Mouse (Mus musculus) embryonic facial prominence, embryonic 13.5 days (tissue): ENCODE data around the gene Dennd6a. TPM values are rescaled to one million over a fixed set of nuclear protein-coding genes. Genes with fewer than 3 reads are reported as not detected.
A peak's percentile ranks its signal among the peaks of the same experiment; 100 is the strongest.

Experiments
- ATAC-seq: fragments of 200-750 bp; cut with Nextera tagmentation; 2 replicates; pipeline ENCODE4 v1.8.0; 2017; ENCODE audit warnings: low read depth; ENCODE audit not compliant: insufficient number of reproducible peaks, insufficient read depth, low FRiP score, low TSS enrichment
- H3K27ac ChIP-seq: fragments of 300-500 bp; sonication (generic); 2 replicates; pipeline ENCODE4 v1.5.1; 2015; ENCODE audit warnings: moderate library complexity, mild to moderate bottlenecking, inconsistent platforms
- H3K27me3 ChIP-seq: fragments of 300-500 bp; sonication (generic); 2 replicates; pipeline ENCODE4 v1.6.1; 2015; ENCODE audit warnings: mild to moderate bottlenecking, inconsistent platforms
- H3K36me3 ChIP-seq: fragments of 300-500 bp; sonication (generic); 2 replicates; pipeline ENCODE4 v1.6.1; 2015; ENCODE audit warnings: mild to moderate bottlenecking, inconsistent platforms
- H3K4me1 ChIP-seq: fragments of 300-500 bp; sonication (generic); 2 replicates; pipeline ENCODE4 v1.6.1; 2015; ENCODE audit warnings: inconsistent platforms
- H3K4me2 ChIP-seq: fragments of 300-500 bp; sonication (generic); 2 replicates; pipeline ENCODE4 v1.6.1; 2015; ENCODE audit warnings: moderate library complexity, mild to moderate bottlenecking, inconsistent platforms
- H3K4me3 ChIP-seq: fragments of 300-500 bp; sonication (generic); 2 replicates; pipeline ENCODE4 v1.5.1; 2015; ENCODE audit warnings: mild to moderate bottlenecking, inconsistent platforms
- H3K9ac ChIP-seq: fragments of 300-500 bp; sonication (generic); 2 replicates; pipeline ENCODE4 v1.6.1; 2015; ENCODE audit warnings: mild to moderate bottlenecking, inconsistent platforms
- H3K9me3 ChIP-seq: fragments of 300-500 bp; sonication (generic); 2 replicates; pipeline ENCODE4 v1.6.1; 2016; ENCODE audit warnings: inconsistent platforms
- WGBS: fragments of 180-500 bp; shearing (Covaris S2); methylation state at CpG from one replicate; pipeline ENCODE4 v1.1.7; 2015; ENCODE audit warnings: mixed read lengths; 5-methylcytosine and 5-hydroxymethylcytosine counted together
- polyA plus RNA-seq: library from polyadenylated mRNA; unstranded; fragments of >200 nt; fragmentation: Nextera tagmentation; extraction: Ambion mirVana; gene quantifications from 2 replicates; pipeline ENCODE4 v1.2.1, GENCODE M21; 2015

The Dennd6a gene
- polyA plus RNA-seq, 1 experiment from 2014 or later = 34.3 TPM

- H3K36me3 ChIP-seq = peaks cover 6% of the 10 kb centered on the region
- peak overlapping the region; percentile 95 for H3K4me3 ChIP-seq
- H3K27ac ChIP-seq = no peak overlapping the region
- H3K9ac ChIP-seq = no peak overlapping the region
- H3K4me2 ChIP-seq = peak overlapping the region; percentile 78
- H3K9me3 ChIP-seq = no peaks in the 10 kb centered on the region
- no peaks in the 10 kb centered on the region for H3K27me3 ChIP-seq
- no peak for ATAC-seq
- 71% methylated on average over 6 of the region's 6 CpGs for WGBS
- H3K4me1 ChIP-seq = peaks cover 12% of the 10 kb centered on the region
Observed at GRCm38 (mm10) chr14:26578791-26579191, 5.1 kb downstream of the Dennd6a start.

- H3K27me3 ChIP-seq = no peaks in the 10 kb centered on the region
- peak; percentile 96 for ATAC-seq
- H3K9me3 ChIP-seq = no peaks in the 10 kb centered on the region
- peak overlapping the region; percentile 99 for H3K9ac ChIP-seq
- peak overlapping the region; percentile 95 for H3K4me3 ChIP-seq
- peaks cover 12% of the 10 kb centered on the region for H3K4me1 ChIP-seq
- H3K36me3 ChIP-seq = peaks cover 6% of the 10 kb centered on the region
- under 1% methylated on average over 77 of the region's 79 CpGs for WGBS
- peak overlapping the region; percentile 78 for H3K4me2 ChIP-seq
- H3K27ac ChIP-seq = peak overlapping the region; percentile 98
Observed at GRCm38 (mm10) chr14:26579346-26580343, 6.0 kb downstream of the Dennd6a start.

GRCm38 (mm10) chr14:26583645-26584044 is 10.0 kb downstream of the Dennd6a start:
- Histone ChIP-seq H3K4me3 (no peak overlapping the region), H3K36me3 (peaks cover 6% of the 10 kb centered on the region), H3K9ac (no peak overlapping the region), H3K27me3 (no peaks in the 10 kb centered on the region), H3K4me2 (no peak overlapping the region), H3K9me3 (no peaks in the 10 kb centered on the region), H3K4me1 (peaks cover 20% of the 10 kb centered on the region), H3K27ac (no peak overlapping the region)
- ATAC-seq = no peak
- WGBS = 85% methylated on average over 3 of the region's 3 CpGs

- no peak overlapping the region for H3K27ac ChIP-seq
- H3K4me1 ChIP-seq = peaks cover 9% of the 10 kb centered on the region
- no peak overlapping the region for H3K4me2 ChIP-seq
- no peak overlapping the region for H3K4me3 ChIP-seq
- no peaks in the 10 kb centered on the region for H3K27me3 ChIP-seq
- H3K36me3 ChIP-seq = peaks cover 1% of the 10 kb centered on the region
- no peaks in the 10 kb centered on the region for H3K9me3 ChIP-seq
- no peak overlapping the region for H3K9ac ChIP-seq
- no peak for ATAC-seq
Observed at GRCm38 (mm10) chr14:26587116-26587515, 13.5 kb downstream of the Dennd6a start.

- Histone ChIP-seq H3K27ac (no peak overlapping the region), H3K9me3 (no peaks in the 10 kb centered on the region), H3K36me3 (peaks cover 14% of the 10 kb centered on the region), H3K4me1 (peaks cover 8% of the 10 kb centered on the region), H3K9ac (no peak overlapping the region), H3K27me3 (no peaks in the 10 kb centered on the region), H3K4me3 (no peak overlapping the region), H3K4me2 (no peak overlapping the region)
- ATAC-seq = no peak
Observed at GRCm38 (mm10) chr14:26591353-26591752, 17.7 kb downstream of the Dennd6a start.

GRCm38 (mm10) chr14:26593281-26593895 is 19.7 kb downstream of the Dennd6a start:
- WGBS = 82% methylated on average over 2 of the region's 2 CpGs

GRCm38 (mm10) chr14:26595167-26595566 is 21.5 kb downstream of the Dennd6a start:
- WGBS = 91% methylated on average over 7 of the region's 7 CpGs
- no peak overlapping the region for H3K9ac ChIP-seq
- H3K9me3 ChIP-seq = no peaks in the 10 kb centered on the region
- H3K27ac ChIP-seq = no peak overlapping the region
- no peak for ATAC-seq
- no peak overlapping the region for H3K4me3 ChIP-seq
- H3K27me3 ChIP-seq = no peaks in the 10 kb centered on the region
- peaks cover 39% of the 10 kb centered on the region for H3K36me3 ChIP-seq
- no peaks in the 10 kb centered on the region for H3K4me1 ChIP-seq
- no peak overlapping the region for H3K4me2 ChIP-seq

More at GRCm38 (mm10) chr14:26593281-26593895, 19.7 kb downstream of the Dennd6a start:
- H3K9me3 ChIP-seq = no peaks in the 10 kb centered on the region
- H3K27me3 ChIP-seq = no peaks in the 10 kb centered on the region
- ATAC-seq = no peak
- no peak overlapping the region for H3K4me3 ChIP-seq
- H3K9ac ChIP-seq = no peak overlapping the region
- peaks cover 33% of the 10 kb centered on the region for H3K36me3 ChIP-seq
- no peak overlapping the region for H3K27ac ChIP-seq
- H3K4me2 ChIP-seq = no peak overlapping the region
- H3K4me1 ChIP-seq = no peaks in the 10 kb centered on the region

GRCm38 (mm10) chr14:26595695-26596365 is 22.2 kb downstream of the Dennd6a start:
- H3K4me2 ChIP-seq = no peak overlapping the region
- H3K27ac ChIP-seq = no peak overlapping the region
- no peak for ATAC-seq
- WGBS = 88% methylated on average over 5 of the region's 5 CpGs
- no peak overlapping the region for H3K9ac ChIP-seq
- no peak overlapping the region for H3K4me3 ChIP-seq
- H3K27me3 ChIP-seq = no peaks in the 10 kb centered on the region
- peaks cover 39% of the 10 kb centered on the region for H3K36me3 ChIP-seq
- no peaks in the 10 kb centered on the region for H3K4me1 ChIP-seq
- H3K9me3 ChIP-seq = no peaks in the 10 kb centered on the region

GRCm38 (mm10) chr14:26605354-26605753 is 31.7 kb downstream of the Dennd6a start:
- Histone ChIP-seq H3K4me2 (no peak overlapping the region), H3K27ac (no peak overlapping the region), H3K4me1 (no peaks in the 10 kb centered on the region), H3K27me3 (no peaks in the 10 kb centered on the region), H3K9me3 (no peaks in the 10 kb centered on the region), H3K9ac (no peak overlapping the region), H3K36me3 (peaks cover 59% of the 10 kb centered on the region), H3K4me3 (no peak overlapping the region)
- ATAC-seq = no peak
- 92% methylated on average over 4 of the region's 4 CpGs for WGBS

GRCm38 (mm10) chr14:26609674-26610073 is 36.0 kb downstream of the Dennd6a start:
- Histone ChIP-seq H3K4me2 (no peak overlapping the region), H3K27ac (no peak overlapping the region), H3K4me3 (no peak overlapping the region), H3K27me3 (no peaks in the 10 kb centered on the region), H3K36me3 (peaks cover 71% of the 10 kb centered on the region), H3K9me3 (no peaks in the 10 kb centered on the region), H3K9ac (no peak overlapping the region), H3K4me1 (no peaks in the 10 kb centered on the region)
- WGBS = 98% methylated on average over 1 of the region's 1 CpGs
- no peak for ATAC-seq

- no peak overlapping the region for H3K4me3 ChIP-seq
- H3K36me3 ChIP-seq = peaks cover 65% of the 10 kb centered on the region
- no peaks in the 10 kb centered on the region for H3K4me1 ChIP-seq
- no peaks in the 10 kb centered on the region for H3K9me3 ChIP-seq
- no peaks in the 10 kb centered on the region for H3K27me3 ChIP-seq
- H3K27ac ChIP-seq = no peak overlapping the region
- H3K4me2 ChIP-seq = no peak overlapping the region
- WGBS = 93% methylated on average over 4 of the region's 4 CpGs
- H3K9ac ChIP-seq = no peak overlapping the region
- ATAC-seq = no peak
Observed at GRCm38 (mm10) chr14:26610689-26611088, 37.0 kb downstream of the Dennd6a start.
